Mouse (Mus musculus) intestine, embryonic 15.5 days (tissue): ENCODE results near the gene AI837181. TPM values are rescaled to one million over a fixed set of nuclear protein-coding genes. Genes with fewer than 3 reads are reported as not detected.
"Not testable (repeated sequence)": the region's sequence is repeated elsewhere in the genome, so short reads cannot be mapped to it uniquely, and the experiment has no call there.

Experiments
- ATAC-seq: fragments of 200-750 bp; cut with Nextera tagmentation; 2 replicates; pipeline ENCODE4 v1.8.0; 2017; ENCODE audit warnings: moderate TSS enrichment, moderate library complexity
- H3K27ac ChIP-seq: fragments of 300-500 bp; sonication (generic); 2 replicates; pipeline ENCODE4 v1.5.1; 2015; ENCODE audit warnings: mild to moderate bottlenecking, inconsistent platforms
- H3K27me3 ChIP-seq: fragments of 300-500 bp; sonication (generic); replicated peaks from 2 replicates; pipeline ENCODE4 v1.6.1; 2015; ENCODE audit warnings: inconsistent platforms
- H3K36me3 ChIP-seq: fragments of 300-500 bp; sonication (generic); 2 replicates; pipeline ENCODE4 v1.6.1; 2015; ENCODE audit warnings: inconsistent platforms
- H3K4me1 ChIP-seq: fragments of 300-500 bp; sonication (generic); replicated peaks from 2 replicates; pipeline ENCODE4 v1.6.1; 2015; ENCODE audit warnings: inconsistent platforms
- H3K4me2 ChIP-seq: fragments of 300-500 bp; sonication (generic); replicated peaks from 2 replicates; pipeline ENCODE4 v1.6.1; 2015; ENCODE audit warnings: mild to moderate bottlenecking, inconsistent platforms
- H3K4me3 ChIP-seq: fragments of 300-500 bp; sonication (generic); replicated peaks from 2 replicates; pipeline ENCODE4 v1.5.1; 2015; ENCODE audit warnings: inconsistent platforms
- H3K9ac ChIP-seq: fragments of 300-500 bp; sonication (generic); 2 replicates; pipeline ENCODE4 v1.6.1; 2015; ENCODE audit warnings: inconsistent platforms
- H3K9me3 ChIP-seq: fragments of 300-500 bp; sonication (generic); 2 replicates; pipeline ENCODE4 v1.6.1; 2016; ENCODE audit warnings: inconsistent platforms
- WGBS: fragments of 180-500 bp; shearing (Covaris S2); methylation state at CpG from one replicate; pipeline ENCODE4 v1.1.7; 2015; 5-methylcytosine and 5-hydroxymethylcytosine counted together
- polyA plus RNA-seq: library from polyadenylated mRNA; unstranded; fragments of >200 nt; fragmentation: Nextera tagmentation; extraction: Ambion mirVana; gene quantifications from 2 replicates; pipeline ENCODE4 v1.2.1, GENCODE M21; 2015

Gene AI837181
- polyA plus RNA-seq, result 42.6 and 45.8 TPM in 2 replicates

- H3K4me1 ChIP-seq, result peaks cover 28% of the 10 kb centered on the region
- no peaks in the 10 kb centered on the region for H3K9me3 ChIP-seq
- no peaks in the 10 kb centered on the region for H3K27me3 ChIP-seq
- under 1% methylated on average over 86 of the region's 87 CpGs for WGBS
- peak within 1 kb of the TSS; percentile 83 for H3K4me3 ChIP-seq
- peak; percentile 94 for ATAC-seq
- H3K36me3 ChIP-seq, result peaks cover 17% of the 10 kb centered on the region
- H3K9ac ChIP-seq, result peak within 1 kb of the TSS; percentile 90
- peak within 1 kb of the TSS; percentile 94 for H3K27ac ChIP-seq
- H3K4me2 ChIP-seq, result peak within 1 kb of the TSS; percentile 92
Measured at GRCm38 (mm10) chr19:5424782-5425741, at the start of gene AI837181, which contains the start of gene Drap1. Gene AI837181 (plus strand): TSS chr19:5425144. Gene Drap1 (minus strand): TSS chr19:5424979.

- WGBS, result 82% methylated on average over 1 of the region's 1 CpGs
- Histone ChIP-seq H3K9me3 (no peaks in the 10 kb centered on the region), H3K4me3 (no peak overlapping the region), H3K27me3 (no peaks in the 10 kb centered on the region), H3K9ac (no peak overlapping the region), H3K4me2 (no peak overlapping the region), H3K4me1 (no peaks in the 10 kb centered on the region), H3K36me3 (peaks cover 52% of the 10 kb centered on the region), H3K27ac (no peak overlapping the region)
- ATAC-seq, result no peak
Measured at GRCm38 (mm10) chr19:5377446-5377845, 47.5 kb upstream of the AI837181 start.

GRCm38 (mm10) chr19:5383326-5383725 lies 41.6 kb upstream of the AI837181 start:
- no peaks in the 10 kb centered on the region for H3K9me3 ChIP-seq
- H3K9ac ChIP-seq, result no peak overlapping the region
- no peak overlapping the region for H3K4me2 ChIP-seq
- no peak overlapping the region for H3K4me3 ChIP-seq
- no peak for ATAC-seq
- 94% methylated on average over 12 of the region's 12 CpGs for WGBS
- no peak overlapping the region for H3K27ac ChIP-seq
- peaks cover 16% of the 10 kb centered on the region for H3K4me1 ChIP-seq
- no peaks in the 10 kb centered on the region for H3K27me3 ChIP-seq
- peaks cover 67% of the 10 kb centered on the region for H3K36me3 ChIP-seq

DNA sequence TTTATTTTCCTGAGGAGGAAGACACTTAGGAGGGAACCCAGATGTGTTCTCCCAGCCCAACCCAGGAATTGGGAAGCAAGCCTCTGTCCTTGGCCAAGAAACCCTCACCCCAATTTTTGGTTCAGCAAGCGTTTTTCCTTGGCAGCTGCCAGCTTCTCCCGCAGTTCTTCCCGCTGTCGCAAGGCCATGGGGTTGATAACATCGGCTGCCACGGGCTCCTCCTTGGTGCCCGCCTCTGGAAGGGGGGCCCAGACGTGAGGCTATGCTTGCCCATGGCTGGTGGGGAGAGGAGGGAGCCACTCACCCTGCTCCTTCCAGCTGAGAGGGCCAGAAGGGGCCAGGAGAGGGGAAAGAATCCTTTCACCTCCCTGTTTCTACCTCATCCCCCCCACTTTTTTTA lies 40.2 kb upstream of the AI837181 start:
- Histone ChIP-seq H3K27ac (no peak overlapping the region), H3K4me3 (no peak overlapping the region), H3K9ac (no peak overlapping the region), H3K4me2 (no peak overlapping the region), H3K36me3 (peaks cover 53% of the 10 kb centered on the region), H3K9me3 (no peaks in the 10 kb centered on the region), H3K27me3 (no peaks in the 10 kb centered on the region), H3K4me1 (peaks cover 16% of the 10 kb centered on the region)
- WGBS, result 94% methylated on average over 8 of the region's 8 CpGs
- no peak for ATAC-seq

GRCm38 (mm10) chr19:5388011-5388441 lies 36.9 kb upstream of the AI837181 start:
- Histone ChIP-seq H3K9me3 (no peaks in the 10 kb centered on the region), H3K27me3 (no peaks in the 10 kb centered on the region), H3K9ac (peak overlapping the region; percentile 91), H3K36me3 (peaks cover 25% of the 10 kb centered on the region), H3K4me3 (peak overlapping the region; percentile 97), H3K4me2 (peak overlapping the region; percentile 84), H3K27ac (peak overlapping the region; percentile 83), H3K4me1 (peaks cover 24% of the 10 kb centered on the region)
- under 1% methylated on average over 43 of the region's 43 CpGs for WGBS
- ATAC-seq, result peak; percentile 58

- Histone ChIP-seq H3K27ac (peak within 1 kb of the TSS; percentile 88), H3K27me3 (no peaks in the 10 kb centered on the region), H3K9me3 (no peaks in the 10 kb centered on the region), H3K4me2 (peak within 1 kb of the TSS; percentile 84), H3K36me3 (peaks cover 18% of the 10 kb centered on the region), H3K4me3 (peak within 1 kb of the TSS; percentile 97), H3K4me1 (peaks cover 24% of the 10 kb centered on the region), H3K9ac (peak within 1 kb of the TSS; percentile 91)
- WGBS, result 2% methylated on average over 43 of the region's 43 CpGs
- ATAC-seq, result peak; percentile 96
Measured at GRCm38 (mm10) chr19:5388588-5389242, 36.2 kb upstream of the AI837181 start, which contains the start of gene Sart1. Gene Sart1 (minus strand): TSS chr19:5388703.

GRCm38 (mm10) chr19:5389647-5390046 lies 35.3 kb upstream of the AI837181 start:
- H3K9ac ChIP-seq, result peak overlapping the region; percentile 91
- H3K4me2 ChIP-seq, result peak overlapping the region; percentile 84
- H3K4me1 ChIP-seq, result peaks cover 24% of the 10 kb centered on the region
- H3K27me3 ChIP-seq, result no peaks in the 10 kb centered on the region
- no peaks in the 10 kb centered on the region for H3K9me3 ChIP-seq
- H3K36me3 ChIP-seq, result peaks cover 9% of the 10 kb centered on the region; the same call in 1 of the 2 replicates
- peak overlapping the region; percentile 82 for H3K27ac ChIP-seq
- H3K4me3 ChIP-seq, result peak overlapping the region; percentile 97
- ATAC-seq, result peak; percentile 60
- 20% methylated on average over 12 of the region's 12 CpGs for WGBS

DNA sequence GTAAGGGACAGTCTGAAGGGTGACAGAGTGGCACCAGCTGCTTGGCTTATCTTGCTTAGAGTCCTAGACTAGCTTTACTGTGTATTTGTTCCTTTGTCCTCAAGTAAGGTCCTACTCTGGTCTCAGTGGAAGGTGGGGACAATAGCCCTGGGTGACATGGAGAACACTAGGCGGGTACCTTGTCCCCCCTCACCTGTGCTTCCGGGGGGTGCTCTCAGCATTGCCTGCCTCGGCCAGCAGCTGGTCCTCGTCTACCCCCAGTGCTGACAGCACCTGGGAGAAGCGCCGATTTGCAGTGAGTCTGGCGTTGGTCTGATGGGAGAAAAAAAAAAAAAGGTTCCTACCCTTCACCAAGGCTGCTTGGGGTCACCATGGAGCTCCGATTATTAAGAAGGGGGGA lies 34.5 kb upstream of the AI837181 start:
- no peak for ATAC-seq
- H3K27ac ChIP-seq, result peak overlapping the region; percentile 82
- H3K9ac ChIP-seq, result peak overlapping the region; percentile 91; the same call in 1 of the 2 replicates
- H3K9me3 ChIP-seq, result no peaks in the 10 kb centered on the region
- peak overlapping the region; percentile 84 for H3K4me2 ChIP-seq
- no peaks in the 10 kb centered on the region for H3K27me3 ChIP-seq
- peaks cover 3% of the 10 kb centered on the region; the same call in 1 of the 2 replicates for H3K36me3 ChIP-seq
- peaks cover 24% of the 10 kb centered on the region for H3K4me1 ChIP-seq
- peak overlapping the region; percentile 97; the same call in 1 of the 2 replicates for H3K4me3 ChIP-seq
- 57% methylated on average over 8 of the region's 8 CpGs for WGBS

- Histone ChIP-seq H3K27me3 (no peaks in the 10 kb centered on the region), H3K4me2 (no peak overlapping the region), H3K9ac (no peak overlapping the region), H3K4me1 (peaks cover 8% of the 10 kb centered on the region), H3K4me3 (no peak overlapping the region), H3K27ac (0 out of 2 replicates have a peak overlapping the region, but pooled peaks have one; percentile 38), H3K36me3 (no peaks in the 10 kb centered on the region), H3K9me3 (no peaks in the 10 kb centered on the region)
- no peak for ATAC-seq
- WGBS, result 46% methylated on average over 4 of the region's 4 CpGs
Measured at GRCm38 (mm10) chr19:5392892-5393291, 32.1 kb upstream of the AI837181 start.

GRCm38 (mm10) chr19:5394168-5394567 lies 30.8 kb upstream of the AI837181 start:
- WGBS, result 53% methylated on average over 10 of the region's 10 CpGs
- H3K27me3 ChIP-seq, result no peaks in the 10 kb centered on the region
- no peak overlapping the region for H3K4me2 ChIP-seq
- no peak for ATAC-seq
- no peaks in the 10 kb centered on the region for H3K9me3 ChIP-seq
- no peaks in the 10 kb centered on the region for H3K36me3 ChIP-seq
- no peak overlapping the region for H3K4me3 ChIP-seq
- H3K9ac ChIP-seq, result no peak overlapping the region
- no peak overlapping the region for H3K27ac ChIP-seq
- peaks cover 8% of the 10 kb centered on the region; the same call in 1 of the 2 replicates for H3K4me1 ChIP-seq

GRCm38 (mm10) chr19:5395371-5395770 lies 29.6 kb upstream of the AI837181 start:
- Histone ChIP-seq H3K27ac (no peak overlapping the region), H3K36me3 (no peaks in the 10 kb centered on the region), H3K9ac (no peak overlapping the region), H3K4me3 (no peak overlapping the region), H3K4me1 (peaks cover 5% of the 10 kb centered on the region; the same call in 1 of the 2 replicates), H3K9me3 (no peaks in the 10 kb centered on the region), H3K27me3 (no peaks in the 10 kb centered on the region), H3K4me2 (no peak overlapping the region)
- no peak for ATAC-seq
- 66% methylated on average over 4 of the region's 4 CpGs for whole genome bisulfite sequencing

GRCm38 (mm10) chr19:5401073-5401472 lies 23.9 kb upstream of the AI837181 start:
- not testable (repeated sequence) for H3K9me3 ChIP-seq, H3K36me3 ChIP-seq
- 72% methylated on average over 4 of the region's 4 CpGs for WGBS

More at GRCm38 (mm10) chr19:5401073-5401472, 23.9 kb upstream of the AI837181 start:
- not testable (repeated sequence) for H3K27me3 ChIP-seq, H3K27ac ChIP-seq, H3K9ac ChIP-seq, H3K4me2 ChIP-seq, H3K4me1 ChIP-seq, ATAC-seq, H3K4me3 ChIP-seq
